In the genomic region with DNA sequence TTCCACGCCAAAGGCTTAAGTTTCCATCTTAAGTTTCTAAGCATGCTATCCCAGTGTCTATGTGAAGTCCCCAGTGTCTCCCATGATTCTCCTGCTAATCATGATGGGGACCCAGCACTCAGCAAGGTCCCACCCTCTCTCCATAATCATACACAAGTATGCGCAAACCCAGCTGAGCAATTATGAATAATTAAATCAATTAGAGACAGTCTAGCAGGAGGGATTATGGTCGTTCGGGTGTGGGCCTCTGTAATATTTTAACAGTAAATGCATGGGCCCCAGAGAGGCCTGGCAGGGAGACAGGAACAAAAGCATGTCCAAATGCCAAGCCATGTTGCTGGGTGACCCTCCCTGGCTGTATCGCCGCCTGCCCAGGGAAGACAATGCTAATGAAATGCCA, we compare ENCODE assay signal across 30 mouse cellular contexts.
DNase-seq lines count a peak whose midpoint lies in the region; ATAC-seq and TF ChIP-seq lines count a peak whose summit lies in the region.
"Had no signal": no experiment of that assay in that cellular context is flagged by ENCODE, and none has a peak within 500 bp of the region (broad histone marks: within the 10 kb centered on the region; RNA-seq: fewer than 3 reads in every experiment).

No protein-coding gene starts in this region.

- WGBS in forebrain, embryonic 12.5 days, result 37% methylated on average over 6 of the region's 6 CpGs
- WGBS in forebrain, embryonic 10.5 days, result 63% methylated on average over 6 of the region's 6 CpGs
- WGBS in midbrain, embryonic 13.5 days, result 24% methylated on average over 6 of the region's 6 CpGs
- 37% methylated on average over 6 of the region's 6 CpGs for WGBS in midbrain, postnatal 0 days
- 26% methylated on average over 6 of the region's 6 CpGs for WGBS in hindbrain, embryonic 14.5 days

- H3K9ac ChIP-seq in forebrain, embryonic 12.5 days, result no peak overlapping the region
- no peak overlapping the region for H3K9ac ChIP-seq in midbrain, embryonic 13.5 days (replicated peaks)
- H3K9ac ChIP-seq in midbrain, postnatal 0 days (replicated peaks; ENCODE audit: low read length, poor library complexity, severe bottlenecking), result no peak overlapping the region
- H3K9ac ChIP-seq in hindbrain, embryonic 14.5 days, result no peak overlapping the region
- H3K9ac ChIP-seq: embryonic facial prominence, embryonic 13.5 days; hindbrain, embryonic 15.5 days; intestine, embryonic 15.5 days; limb, embryonic 15.5 days; liver, embryonic 13.5 days; neural tube, embryonic 15.5 days had no signal

- no peaks in the 10 kb centered on the region for H3K36me3 ChIP-seq in forebrain, embryonic 12.5 days (replicated peaks)
- no peaks in the 10 kb centered on the region for H3K36me3 ChIP-seq in forebrain, embryonic 10.5 days (replicated peaks)
- no peaks in the 10 kb centered on the region for H3K36me3 ChIP-seq in midbrain, embryonic 13.5 days
- no peaks in the 10 kb centered on the region for H3K36me3 ChIP-seq in midbrain, postnatal 0 days (ENCODE audit: insufficient read depth, low read length)
- H3K36me3 ChIP-seq in hindbrain, embryonic 14.5 days (replicated peaks; ENCODE audit: control insufficient read depth, insufficient read depth), result no peaks in the 10 kb centered on the region
- H3K36me3 ChIP-seq: embryonic facial prominence, embryonic 13.5 days; G1E; hindbrain, embryonic 15.5 days; intestine, embryonic 15.5 days; limb, embryonic 15.5 days; liver, embryonic 13.5 days; neural tube, embryonic 15.5 days had no signal

- H3K27me3 ChIP-seq in forebrain, embryonic 12.5 days, result peaks cover 91% of the 10 kb centered on the region
- peaks cover 99% of the 10 kb centered on the region for H3K27me3 ChIP-seq in forebrain, embryonic 10.5 days (ENCODE audit: poor library complexity, severe bottlenecking)
- peaks cover 76% of the 10 kb centered on the region for H3K27me3 ChIP-seq in midbrain, embryonic 13.5 days
- H3K27me3 ChIP-seq in midbrain, postnatal 0 days (ENCODE audit: insufficient read depth, low read length), result peaks cover 30% of the 10 kb centered on the region
- H3K27me3 ChIP-seq in hindbrain, embryonic 14.5 days (ENCODE audit: control insufficient read depth, insufficient read depth, low read length), result peaks cover 45% of the 10 kb centered on the region

- 0 out of 2 replicates have a peak, but pooled peaks have one; percentile 12 for ATAC-seq in forebrain, embryonic 12.5 days (ENCODE audit: low FRiP score)
- ATAC-seq in midbrain, embryonic 13.5 days, result 0 out of 2 replicates have a peak, but pooled peaks have one; percentile 2
- no peak for ATAC-seq in midbrain, postnatal 0 days (ENCODE audit: low FRiP score)
- ATAC-seq in hindbrain, embryonic 14.5 days (ENCODE audit: low FRiP score), result 0 out of 2 replicates have a peak, but pooled peaks have one; percentile 9
- ATAC-seq: forebrain, embryonic 16.5 days; intestine, embryonic 15.5 days; lung, postnatal 0 days had no signal

- DNase-seq in forebrain, embryonic 10.5 days (ENCODE audit: extremely low spot score, low spot score), result no peak
- no peak for DNase-seq in midbrain, postnatal 0 days (ENCODE audit: low spot score)
- peak; percentile 45 for DNase-seq in hindbrain, embryonic 14.5 days (ENCODE audit: low spot score)
- DNase-seq in cerebellum, adult 9-10 months, result no peak
- no peak for DNase-seq in yolk sac, embryonic 10.5 days (ENCODE audit: low spot score)
- DNase-seq: adrenal gland, adult 8-10 months; cerebellum, adult 11 months; cerebellum, adult 9-11 months; embryo, embryonic 11 days; heart, postnatal 14 days; kidney, adult 2 months; kidney, postnatal 4 days; liver, embryonic 13.5 days; lung, adult 18-20 months; lung, postnatal 4 days; right cerebral cortex, adult 18-20 months; right cerebral cortex, postnatal 4 days; thymus, adult 2 months; thymus, postnatal 36 days had no signal

- no peaks in the 10 kb centered on the region for H3K9me3 ChIP-seq in forebrain, embryonic 12.5 days
- H3K9me3 ChIP-seq in forebrain, embryonic 10.5 days, result no peaks in the 10 kb centered on the region
- no peaks in the 10 kb centered on the region for H3K9me3 ChIP-seq in midbrain, embryonic 13.5 days
- no peaks in the 10 kb centered on the region for H3K9me3 ChIP-seq in midbrain, postnatal 0 days (ENCODE audit: low read length)
- H3K9me3 ChIP-seq in hindbrain, embryonic 14.5 days (ENCODE audit: control insufficient read depth, low read length), result no peaks in the 10 kb centered on the region
- H3K9me3 ChIP-seq: embryonic facial prominence, embryonic 13.5 days; hindbrain, embryonic 15.5 days; intestine, embryonic 15.5 days; limb, embryonic 15.5 days; liver, embryonic 13.5 days; megakaryocyte, embryonic 14.5 days; neural tube, embryonic 15.5 days had no signal

- H3K4me1 ChIP-seq in forebrain, embryonic 12.5 days, result peaks cover 65% of the 10 kb centered on the region
- peaks cover 75% of the 10 kb centered on the region for H3K4me1 ChIP-seq in forebrain, embryonic 10.5 days
- H3K4me1 ChIP-seq in midbrain, embryonic 13.5 days (replicated peaks), result peaks cover 68% of the 10 kb centered on the region
- peaks cover 3% of the 10 kb centered on the region; the same call in 1 of the 2 replicates for H3K4me1 ChIP-seq in midbrain, postnatal 0 days (ENCODE audit: insufficient read depth, low read length)
- peaks cover 34% of the 10 kb centered on the region for H3K4me1 ChIP-seq in hindbrain, embryonic 14.5 days (replicated peaks; ENCODE audit: control insufficient read depth, insufficient read depth, low read length)
- H3K4me1 ChIP-seq: liver, embryonic 13.5 days had no signal

- no peak overlapping the region for H3K27ac ChIP-seq in forebrain, embryonic 12.5 days
- H3K27ac ChIP-seq in forebrain, embryonic 10.5 days, result no peak overlapping the region
- H3K27ac ChIP-seq in midbrain, embryonic 13.5 days, result no peak overlapping the region
- H3K27ac ChIP-seq in midbrain, postnatal 0 days (ENCODE audit: low read depth, low read length), result no peak overlapping the region
- no peak overlapping the region for H3K27ac ChIP-seq in hindbrain, embryonic 14.5 days
- H3K27ac ChIP-seq: hindbrain, embryonic 15.5 days; intestine, embryonic 15.5 days; limb, embryonic 15.5 days; liver, embryonic 13.5 days; neural tube, embryonic 15.5 days had no signal

- no peak overlapping the region for H3K4me2 ChIP-seq in forebrain, embryonic 12.5 days
- H3K4me2 ChIP-seq in midbrain, embryonic 13.5 days (replicated peaks), result no peak overlapping the region
- no peak overlapping the region for H3K4me2 ChIP-seq in midbrain, postnatal 0 days (ENCODE audit: low read depth, low read length, poor library complexity, severe bottlenecking)
- H3K4me2 ChIP-seq in hindbrain, embryonic 14.5 days (replicated peaks), result no peak overlapping the region
- H3K4me2 ChIP-seq: embryonic facial prominence, embryonic 13.5 days; hindbrain, embryonic 15.5 days; intestine, embryonic 15.5 days; limb, embryonic 15.5 days; liver, embryonic 13.5 days; neural tube, embryonic 15.5 days had no signal

- no peak for TF ChIP-seq CTCF in midbrain, postnatal 0 days (IDR thresholded peaks at IDR 0.05)

- no peak overlapping the region for H3K4me3 ChIP-seq in forebrain, embryonic 12.5 days (replicated peaks)
- no peak overlapping the region for H3K4me3 ChIP-seq in forebrain, embryonic 10.5 days
- H3K4me3 ChIP-seq in midbrain, embryonic 13.5 days (replicated peaks), result no peak overlapping the region
- H3K4me3 ChIP-seq in midbrain, postnatal 0 days (ENCODE audit: low read depth, low read length), result no peak overlapping the region
- no peak overlapping the region for H3K4me3 ChIP-seq in hindbrain, embryonic 14.5 days (replicated peaks; ENCODE audit: low read length)
- H3K4me3 ChIP-seq: embryonic facial prominence, embryonic 13.5 days; hindbrain, embryonic 15.5 days; intestine, embryonic 15.5 days; limb, embryonic 15.5 days; liver, embryonic 13.5 days; megakaryocyte, embryonic 14.5 days; neural tube, embryonic 15.5 days had no signal
